Comparison of ENCODE assay signal across 14 mouse cellular contexts in the genomic region with DNA sequence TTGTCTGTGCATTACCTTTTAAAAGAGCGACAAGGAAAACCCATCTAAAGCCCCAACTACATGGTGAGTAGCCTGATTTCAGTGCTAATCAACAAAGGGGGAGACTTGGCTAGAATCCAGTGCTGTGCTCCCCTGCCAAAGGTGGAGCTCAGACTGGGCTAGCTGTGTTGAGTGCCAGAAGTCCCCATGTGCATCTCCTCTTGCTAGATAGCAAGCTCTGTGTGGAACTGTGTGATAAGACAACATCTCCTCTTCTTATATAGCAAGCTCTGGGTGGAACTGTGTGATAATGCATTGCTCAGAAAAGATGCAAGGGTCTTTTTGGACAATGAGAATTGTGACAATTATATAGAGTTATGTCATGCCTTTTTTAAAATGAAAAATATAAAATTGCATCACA.
"Had no signal": no experiment of that assay in that cellular context is flagged by ENCODE, and none has a peak within 500 bp of the region (broad histone marks: within the 10 kb centered on the region; RNA-seq: fewer than 3 reads in every experiment).

No protein-coding gene starts in this region.

- H3K4me3 ChIP-seq: limb, embryonic 13.5 days; myocyte; neural tube, embryonic 15.5 days had no signal

- H3K9ac ChIP-seq: limb, embryonic 13.5 days; lung, embryonic 14.5 days; neural tube, embryonic 15.5 days had no signal

- H3K27ac ChIP-seq: limb, embryonic 13.5 days; neural tube, embryonic 15.5 days had no signal

- H3K4me2 ChIP-seq: limb, embryonic 13.5 days; liver, embryonic 11.5 days; lung, embryonic 14.5 days; neural tube, embryonic 15.5 days had no signal

- H3K4me1 ChIP-seq: limb, embryonic 13.5 days; neural tube, embryonic 15.5 days had no signal

- H3K27me3 ChIP-seq: limb, embryonic 13.5 days; neural tube, embryonic 15.5 days had no signal

- H3K36me3 ChIP-seq: limb, embryonic 13.5 days; neural tube, embryonic 15.5 days had no signal

- DNase-seq: kidney, adult 11 months; kidney, adult 9 months; kidney, postnatal 14 days; left cerebral cortex, postnatal 4 days; lung, embryonic 14.5 days; lung, postnatal 10 days; lung, postnatal 4 days; midbrain, embryonic 14.5 days; right cerebral cortex, adult 18-20 months; right cerebral cortex, postnatal 25 days had no signal
